Mouse (Mus musculus) activated CD4-positive, CD25-positive, alpha-beta regulatory T cell, adult 9 weeks (primary cell): ENCODE results near the gene Vmn1r41. TPM values are rescaled to one million over a fixed set of nuclear protein-coding genes. Genes with fewer than 3 reads are reported as not detected.

Experiments used
- polyA plus RNA-seq: library from polyadenylated mRNA; unstranded; fragments of 100-300 nt; shearing (Covaris generic); gene quantifications from one replicate; pipeline ENCODE4 v1.2.1, GENCODE M21; 2017

Vmn1r41 gene
- polyA plus RNA-seq, result not detected

DNA sequence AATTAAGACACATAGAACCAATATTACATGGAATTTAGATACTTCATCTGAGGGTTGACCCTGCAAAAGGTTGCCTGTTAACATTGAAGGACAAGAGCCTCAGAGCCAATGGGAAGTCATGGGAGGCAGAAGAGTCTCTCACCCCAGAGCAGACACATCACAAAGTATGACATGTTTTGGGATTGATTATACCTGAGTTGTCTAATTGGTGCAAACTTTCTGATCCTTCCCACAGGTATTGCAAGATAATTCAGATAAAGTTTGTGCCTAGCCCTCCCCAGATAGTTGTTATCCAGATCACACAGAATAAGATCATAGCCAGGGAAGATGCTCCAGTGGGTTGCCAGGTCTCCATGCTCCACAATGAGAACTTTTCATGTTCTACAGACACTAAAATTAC is at the start of gene Vmn1r41:
Vmn1r41 (plus strand) TSS at position 301 of the 400 bp plus-strand sequence.

GRCm38 (mm10) chr6:89707240-89707639 is 33.3 kb upstream of the Vmn1r41 start, which contains the start of gene Vmn1r40:
Gene Vmn1r40, plus strand, starts transcription at chr6:89707540.

Other genes starting within 250 kb of the Vmn1r41 start
- gene Chchd6, start 145.1 kb upstream of the Vmn1r41 start, polyA plus RNA-seq, result 6.3 TPM
- gene Txnrd3, start 96.8 kb upstream of the Vmn1r41 start, polyA plus RNA-seq, result 1.3 TPM
- gene Vmn1r40, start 33.2 kb upstream of the Vmn1r41 start, polyA plus RNA-seq, result not detected
- not detected for gene Vmn1r42, start 135.6 kb downstream of the Vmn1r41 start, polyA plus RNA-seq
- not detected for gene Vmn1r43, start 135.6 kb downstream of the Vmn1r41 start, polyA plus RNA-seq
- not detected for gene Vmn1r44, start 142.9 kb downstream of the Vmn1r41 start, polyA plus RNA-seq
- gene Vmn1r45, start 199.8 kb downstream of the Vmn1r41 start, polyA plus RNA-seq, result not detected
- not detected for gene Vmn1r46, start 228.5 kb downstream of the Vmn1r41 start, polyA plus RNA-seq